Mouse (Mus musculus): ENCODE results near the gene Utp14a.
"Not testable (repeated sequence)": the region's sequence is repeated elsewhere in the genome, so short reads cannot be mapped to it uniquely, and the experiment has no call there.

Gene Utp14a

GRCm38 (mm10) chrX:48256468-48257007 is at the start of gene Utp14a:
TSS of gene Utp14a (plus strand) at chrX:48256862.
- DNase-seq (ENCODE audit: low spot score), result peak; percentile 87

- no peak for DNase-seq (ENCODE audit: low spot score)
These were observed 48.7 kb upstream of the Utp14a start for GRCm38 (mm10) chrX:48207761-48208487.

- peak; percentile 71 for DNase-seq (ENCODE audit: low spot score)
These were observed 48.0 kb upstream of the Utp14a start, which contains the start of gene Zdhhc9 for GRCm38 (mm10) chrX:48208519-48209185. TSS of gene Zdhhc9 (minus strand) at chrX:48208878.

- not testable (repeated sequence) for DNase-seq (ENCODE audit: low spot score)
These were observed 46.9 kb upstream of the Utp14a start for GRCm38 (mm10) chrX:48209746-48210145.

- no peak for DNase-seq (ENCODE audit: low spot score)
These were observed 37.2 kb upstream of the Utp14a start for GRCm38 (mm10) chrX:48219468-48219867.

GRCm38 (mm10) chrX:48222706-48223105 is 34.0 kb upstream of the Utp14a start:
- DNase-seq (ENCODE audit: low spot score), result no peak

GRCm38 (mm10) chrX:48226225-48226624 is 30.4 kb upstream of the Utp14a start:
- no peak for DNase-seq (ENCODE audit: low spot score)

DNA sequence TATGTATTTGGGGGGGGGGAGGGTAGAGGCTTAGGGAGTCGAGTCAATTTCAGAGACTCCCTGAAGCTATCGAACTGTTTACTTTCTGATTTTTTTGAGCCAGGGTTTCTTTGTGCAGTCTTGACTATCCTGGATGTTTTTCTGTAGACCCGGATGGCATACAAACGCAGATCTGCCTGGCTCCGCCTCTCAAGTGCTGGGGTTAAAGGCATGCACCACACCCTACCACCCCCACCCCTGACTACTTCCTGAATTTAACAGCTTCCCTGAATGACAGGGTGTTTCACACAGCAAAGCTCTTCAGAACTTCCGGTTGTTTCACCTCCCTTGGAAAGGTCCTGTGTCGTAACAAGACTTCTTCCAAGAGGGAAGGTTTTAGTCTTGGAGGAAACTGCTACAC is 22.2 kb upstream of the Utp14a start:
- DNase-seq (ENCODE audit: low spot score), result no peak

GRCm38 (mm10) chrX:48255830-48256428 is 733 bp upstream of the Utp14a start:
- DNase-seq (ENCODE audit: low spot score), result peak; percentile 2

DNA sequence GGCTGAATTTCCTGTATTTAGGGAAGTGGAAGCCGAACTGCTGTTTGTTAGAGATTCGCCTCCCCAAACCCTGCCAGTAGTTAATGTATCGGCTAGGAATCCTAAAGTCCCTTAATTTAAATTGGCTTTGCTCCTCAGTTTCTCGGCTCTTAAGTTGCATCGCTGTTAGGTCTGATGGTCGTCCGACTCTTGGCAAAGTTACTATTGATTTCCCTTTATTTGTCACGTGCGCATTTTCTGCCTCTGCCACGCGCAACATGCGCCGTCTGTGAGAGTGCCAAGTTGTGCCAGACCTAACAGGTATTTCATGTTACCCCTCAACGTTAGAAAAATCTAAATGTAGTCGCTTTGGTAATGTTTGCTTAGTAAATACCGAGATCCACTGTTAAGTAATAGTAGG is 349 bp downstream of the Utp14a start:
- DNase-seq (ENCODE audit: low spot score), result no peak

DNA sequence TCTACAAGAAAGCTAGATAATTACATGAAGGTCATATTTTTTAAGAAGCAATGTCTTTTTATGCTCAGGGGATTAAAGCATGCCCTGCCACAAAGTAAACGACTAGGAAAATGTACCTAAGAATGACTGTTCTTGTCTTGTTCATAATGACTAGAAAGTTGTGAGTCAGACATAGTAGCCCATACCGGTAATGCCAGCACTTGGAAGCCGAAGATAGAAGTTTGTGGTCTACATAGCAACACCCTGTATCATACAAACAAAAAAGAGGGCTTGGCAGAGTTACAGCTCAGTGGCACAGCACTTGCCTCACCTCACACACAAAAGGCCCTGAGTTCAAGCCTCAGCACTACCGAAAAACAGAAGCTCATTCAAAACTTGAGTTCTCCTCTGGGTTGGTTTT is 15.0 kb downstream of the Utp14a start:
- DNase-seq (ENCODE audit: low spot score), result no peak

GRCm38 (mm10) chrX:48274634-48275033 is 18.0 kb downstream of the Utp14a start:
- no peak for DNase-seq (ENCODE audit: low spot score)

- DNase-seq (ENCODE audit: low spot score), result no peak
These were observed 21.4 kb downstream of the Utp14a start for GRCm38 (mm10) chrX:48278103-48278502.

GRCm38 (mm10) chrX:48284386-48285005 is 27.8 kb downstream of the Utp14a start:
- no peak for DNase-seq (ENCODE audit: low spot score)

DNA sequence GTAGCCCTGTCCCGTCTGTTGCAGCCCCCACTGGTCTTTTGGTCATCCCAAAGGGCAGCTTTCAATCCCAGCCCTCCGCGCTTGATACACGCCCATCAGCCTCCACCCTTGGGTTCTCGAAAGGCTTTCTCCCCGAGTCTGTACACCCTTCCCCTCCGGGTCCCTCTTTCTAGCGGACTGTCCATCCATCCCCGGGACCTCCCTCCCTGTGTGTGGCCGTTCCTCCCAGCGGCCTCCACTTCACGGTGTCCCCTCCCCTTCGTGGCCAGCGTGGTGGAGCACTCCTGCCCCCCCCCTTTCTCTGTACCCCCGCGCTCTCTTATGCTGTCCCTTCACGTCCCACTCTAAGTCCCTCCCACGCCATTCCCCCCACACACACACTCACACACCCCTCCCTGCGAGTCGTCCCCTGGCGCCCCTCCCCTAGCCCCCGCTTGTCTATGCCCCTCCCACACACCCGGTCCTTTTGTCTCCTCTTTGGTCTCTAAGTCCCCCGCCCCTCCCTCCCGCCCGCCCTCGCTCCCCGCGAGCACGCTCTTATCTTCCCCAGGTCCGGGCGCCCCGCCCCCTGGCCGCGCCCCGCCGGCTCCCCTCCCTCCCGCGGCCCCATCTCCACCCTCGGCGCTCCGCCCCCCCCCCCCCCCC is 28.5 kb downstream of the Utp14a start:
- DNase-seq (ENCODE audit: low spot score), result no peak

- no peak for DNase-seq (ENCODE audit: low spot score)
These were observed 29.0 kb downstream of the Utp14a start for GRCm38 (mm10) chrX:48285651-48286021.

GRCm38 (mm10) chrX:48286488-48286887 is 29.8 kb downstream of the Utp14a start:
- no peak for DNase-seq (ENCODE audit: low spot score)

DNA sequence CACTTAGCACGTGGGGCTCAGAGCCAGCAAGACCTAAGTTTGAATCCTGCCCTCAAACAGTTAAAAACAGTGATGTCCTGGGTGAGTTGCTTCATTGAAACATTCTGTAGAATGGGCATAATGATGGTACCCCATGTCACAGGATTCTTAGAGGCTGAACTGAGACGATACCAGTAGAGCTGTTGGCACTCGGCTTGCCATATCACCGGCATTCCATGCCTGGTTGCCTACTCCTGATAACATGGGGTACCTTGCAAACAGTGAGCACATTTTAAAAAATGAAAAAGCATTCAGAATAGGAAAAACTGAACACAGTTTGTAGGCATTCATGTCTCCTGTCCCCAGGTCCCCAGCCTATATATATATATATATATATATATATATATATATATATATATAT is 31.3 kb downstream of the Utp14a start:
- DNase-seq (ENCODE audit: low spot score), result no peak

DNA sequence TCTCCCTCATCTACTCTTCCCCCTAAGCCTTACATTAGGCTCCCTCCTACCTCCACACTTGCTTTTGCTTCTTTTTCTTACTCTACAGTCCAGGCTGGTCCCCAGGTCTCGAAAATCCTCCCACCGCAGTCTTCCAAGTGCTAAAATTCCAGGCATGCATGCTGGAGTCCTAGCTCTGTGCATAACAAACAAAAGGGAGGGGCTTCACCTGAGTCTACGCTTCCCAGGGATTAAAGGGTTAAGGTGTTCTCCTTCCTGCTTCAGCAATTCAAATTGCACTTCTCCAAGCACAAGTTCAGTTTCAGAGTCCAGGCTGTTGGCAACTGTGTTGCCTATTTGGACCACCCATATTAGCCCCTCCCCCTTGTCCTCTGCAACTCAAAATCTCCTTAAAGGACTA is 34.8 kb downstream of the Utp14a start:
- no peak for DNase-seq (ENCODE audit: low spot score)

DNA sequence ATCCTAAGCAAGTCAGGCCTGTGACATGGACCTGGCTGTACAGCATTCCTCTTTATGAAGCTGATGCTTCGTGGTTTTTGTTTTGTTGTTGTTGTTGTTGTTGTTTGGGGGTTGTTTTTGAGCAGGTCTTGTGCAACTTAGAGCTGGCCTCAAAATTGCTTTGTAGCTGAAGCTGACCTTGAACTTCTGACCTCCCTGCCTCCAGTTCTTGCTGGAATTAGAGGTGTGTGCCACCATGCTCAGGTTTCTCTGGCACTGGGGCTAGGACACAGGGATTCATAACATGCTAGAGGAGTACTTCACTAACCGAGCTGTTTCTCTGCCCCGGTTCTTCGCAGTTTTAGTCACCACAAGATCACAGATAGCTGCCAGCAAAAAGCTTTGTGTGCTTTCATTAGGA is 48.7 kb downstream of the Utp14a start:
- no peak for DNase-seq (ENCODE audit: low spot score)

DNA sequence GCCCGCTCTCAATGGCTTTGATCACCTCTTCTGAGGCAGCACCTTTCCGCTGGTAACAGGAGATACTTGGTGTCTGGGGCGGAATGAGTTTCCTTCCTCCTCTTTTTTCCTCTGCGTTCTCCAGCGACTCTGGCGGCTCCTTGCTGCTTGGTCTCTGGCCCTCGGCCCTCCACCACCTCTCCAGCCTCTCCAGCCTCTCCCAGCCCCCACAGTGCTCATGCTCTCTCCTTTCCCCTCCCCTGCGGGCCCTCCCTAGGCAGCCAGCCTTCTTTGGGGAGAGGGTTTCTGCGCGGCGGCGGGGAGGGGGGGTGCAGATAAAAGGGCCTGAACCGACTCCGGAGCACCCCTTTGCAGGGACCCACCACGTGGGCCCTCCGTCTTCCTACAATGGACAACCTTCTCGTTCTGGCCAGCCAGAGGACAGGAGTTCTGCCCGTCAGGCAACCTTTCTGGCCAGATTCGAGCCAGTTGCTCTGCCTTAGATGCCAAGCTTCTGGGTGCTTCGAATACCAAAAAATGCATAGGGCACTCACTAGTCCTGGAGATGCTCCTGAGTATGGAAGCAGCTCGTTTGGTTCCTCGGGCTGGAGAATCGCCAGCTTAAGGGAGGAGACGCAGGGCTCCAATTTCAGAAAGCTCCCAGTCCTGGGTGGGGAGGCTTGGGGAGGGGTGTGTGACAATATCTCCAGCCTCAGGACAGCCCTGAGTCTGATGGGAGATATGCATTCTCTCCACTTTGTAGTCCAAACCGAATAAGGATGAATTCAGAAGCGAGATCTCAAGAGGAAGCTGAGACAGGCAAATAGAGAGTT is 54.2 kb downstream of the Utp14a start:
- no peak for DNase-seq (ENCODE audit: low spot score)

All from layer of hippocampus, adult 9-10 months (tissue).